Mouse (Mus musculus): Measurements from ENCODE around the gene Olfr1417. TPM values are rescaled to one million over a fixed set of nuclear protein-coding genes. Genes with fewer than 3 reads are reported as not detected.
A peak's percentile ranks its signal among the peaks of the same experiment; 100 is the strongest.

Olfr1417 gene
- polyA plus RNA-seq, 1 experiment from 2014 or later: not detected

GRCm38 (mm10) chr19:11854821-11855220 lies 15.8 kb upstream of the Olfr1417 start:
- DNase-seq (no peak), ATAC-seq (no peak)
- 79% methylated on average over 2 of the region's 2 CpGs for WGBS (ENCODE audit: insufficient replicate concordance)
- no peak for TF ChIP-seq CTCF (IDR thresholded peaks at IDR 0.05; ENCODE audit: low read depth)
- no peak for TF ChIP-seq EP300 (IDR thresholded peaks at IDR 0.05; ENCODE audit: low read depth)
- H3K9me3 ChIP-seq (ENCODE audit: low read length): no peaks in the 10 kb centered on the region
- H3K27me3 ChIP-seq (ENCODE audit: insufficient read depth, low read length): no peaks in the 10 kb centered on the region
- no peaks in the 10 kb centered on the region for H3K36me3 ChIP-seq (replicated peaks; ENCODE audit: insufficient read depth, low read length)
- H3K9ac ChIP-seq (replicated peaks): no peak overlapping the region
- no peak overlapping the region for H3K27ac ChIP-seq (ENCODE audit: low read depth)
- no peak overlapping the region for H3K4me2 ChIP-seq (ENCODE audit: low read depth, low read length)
- no peak overlapping the region for H3K4me3 ChIP-seq (ENCODE audit: low read depth, low read length)
- no peaks in the 10 kb centered on the region for H3K4me1 ChIP-seq (ENCODE audit: insufficient read depth)

- 46% methylated on average over 4 of the region's 4 CpGs for WGBS (ENCODE audit: insufficient replicate concordance)
Observed at GRCm38 (mm10) chr19:11852652-11853051, 13.6 kb upstream of the Olfr1417 start.

GRCm38 (mm10) chr19:11846333-11846732 lies 7.3 kb upstream of the Olfr1417 start:
- WGBS (ENCODE audit: insufficient replicate concordance): 66% methylated on average over 4 of the region's 4 CpGs
- no peak overlapping the region for H3K4me2 ChIP-seq (ENCODE audit: low read depth, low read length)
- no peaks in the 10 kb centered on the region for H3K9me3 ChIP-seq (ENCODE audit: low read length)
- no peak overlapping the region for H3K9ac ChIP-seq (replicated peaks)
- no peak overlapping the region for H3K4me3 ChIP-seq (ENCODE audit: low read depth, low read length)
- no peak overlapping the region for H3K27ac ChIP-seq (ENCODE audit: low read depth)
- no peaks in the 10 kb centered on the region for H3K36me3 ChIP-seq (replicated peaks; ENCODE audit: insufficient read depth, low read length)
- no peak for ATAC-seq
- H3K27me3 ChIP-seq (ENCODE audit: insufficient read depth, low read length): no peaks in the 10 kb centered on the region
- no peaks in the 10 kb centered on the region for H3K4me1 ChIP-seq (ENCODE audit: insufficient read depth)
- no peak for DNase-seq
- TF ChIP-seq CTCF (IDR thresholded peaks at IDR 0.05; ENCODE audit: low read depth) (no peak), EP300 (IDR thresholded peaks at IDR 0.05; ENCODE audit: low read depth) (no peak)

More at GRCm38 (mm10) chr19:11852652-11853051, 13.6 kb upstream of the Olfr1417 start:
- H3K36me3 ChIP-seq (replicated peaks; ENCODE audit: insufficient read depth, low read length): no peaks in the 10 kb centered on the region
- no peak for DNase-seq
- no peak for TF ChIP-seq EP300 (IDR thresholded peaks at IDR 0.05; ENCODE audit: low read depth)
- TF ChIP-seq CTCF (IDR thresholded peaks at IDR 0.05; ENCODE audit: low read depth): no peak
- H3K4me1 ChIP-seq (ENCODE audit: insufficient read depth): no peaks in the 10 kb centered on the region
- no peak overlapping the region for H3K4me2 ChIP-seq (ENCODE audit: low read depth, low read length)
- H3K27ac ChIP-seq (ENCODE audit: low read depth): no peak overlapping the region
- no peaks in the 10 kb centered on the region for H3K9me3 ChIP-seq (ENCODE audit: low read length)
- H3K4me3 ChIP-seq (ENCODE audit: low read depth, low read length): no peak overlapping the region
- no peak for ATAC-seq
- H3K9ac ChIP-seq (replicated peaks): no peak overlapping the region
- H3K27me3 ChIP-seq (ENCODE audit: insufficient read depth, low read length): no peaks in the 10 kb centered on the region

GRCm38 (mm10) chr19:11823346-11824065 lies 15.5 kb downstream of the Olfr1417 start:
- WGBS (ENCODE audit: insufficient replicate concordance): 64% methylated on average over 4 of the region's 4 CpGs
- no peak overlapping the region for H3K27ac ChIP-seq (ENCODE audit: low read depth)
- TF ChIP-seq EP300 (IDR thresholded peaks at IDR 0.05; ENCODE audit: low read depth): no peak
- DNase-seq: no peak
- peaks cover 17% of the 10 kb centered on the region for H3K27me3 ChIP-seq (ENCODE audit: insufficient read depth, low read length)
- no peak overlapping the region for H3K4me3 ChIP-seq (ENCODE audit: low read depth, low read length)
- no peak overlapping the region for H3K4me2 ChIP-seq (ENCODE audit: low read depth, low read length)
- no peak for ATAC-seq
- no peaks in the 10 kb centered on the region for H3K36me3 ChIP-seq (replicated peaks; ENCODE audit: insufficient read depth, low read length)
- H3K9me3 ChIP-seq (ENCODE audit: low read length): no peaks in the 10 kb centered on the region
- no peaks in the 10 kb centered on the region for H3K4me1 ChIP-seq (ENCODE audit: insufficient read depth)
- no peak overlapping the region for H3K9ac ChIP-seq (replicated peaks)

GRCm38 (mm10) chr19:11820211-11820610 lies 18.8 kb downstream of the Olfr1417 start:
- H3K27ac ChIP-seq (ENCODE audit: low read depth): no peak overlapping the region

GRCm38 (mm10) chr19:11819800-11820199 lies 19.2 kb downstream of the Olfr1417 start:
- no peak overlapping the region for H3K27ac ChIP-seq (ENCODE audit: low read depth)
- TF ChIP-seq EP300 (IDR thresholded peaks at IDR 0.05; ENCODE audit: low read depth) (no peak), CTCF (IDR thresholded peaks at IDR 0.05; ENCODE audit: low read depth) (peak; percentile 59)
- peaks cover 29% of the 10 kb centered on the region for H3K27me3 ChIP-seq (ENCODE audit: insufficient read depth, low read length)
- H3K9ac ChIP-seq (replicated peaks): no peak overlapping the region
- H3K4me3 ChIP-seq (ENCODE audit: low read depth, low read length): peak overlapping the region; percentile 67; the same call in 1 of the 2 replicates
- ATAC-seq (0 out of 2 replicates have a peak, but pooled peaks have one; percentile 37), DNase-seq (peak; percentile 71)
- H3K9me3 ChIP-seq (ENCODE audit: low read length): no peaks in the 10 kb centered on the region
- WGBS (ENCODE audit: insufficient replicate concordance): 3% methylated on average over 15 of the region's 15 CpGs
- H3K4me2 ChIP-seq (ENCODE audit: low read depth, low read length): peak overlapping the region; percentile 88
- no peaks in the 10 kb centered on the region for H3K4me1 ChIP-seq (ENCODE audit: insufficient read depth)
- no peaks in the 10 kb centered on the region for H3K36me3 ChIP-seq (replicated peaks; ENCODE audit: insufficient read depth, low read length)

More at GRCm38 (mm10) chr19:11820211-11820610, 18.8 kb downstream of the Olfr1417 start:
- Histone ChIP-seq H3K9ac (replicated peaks) (no peak overlapping the region), H3K4me2 (ENCODE audit: low read depth, low read length) (no peak overlapping the region), H3K4me1 (ENCODE audit: insufficient read depth) (no peaks in the 10 kb centered on the region), H3K27me3 (ENCODE audit: insufficient read depth, low read length) (peaks cover 29% of the 10 kb centered on the region), H3K36me3 (replicated peaks; ENCODE audit: insufficient read depth, low read length) (no peaks in the 10 kb centered on the region), H3K4me3 (ENCODE audit: low read depth, low read length) (0 out of 2 replicates have a peak overlapping the region, but pooled peaks have one; percentile 67), H3K9me3 (ENCODE audit: low read length) (no peaks in the 10 kb centered on the region)
- TF ChIP-seq EP300 (IDR thresholded peaks at IDR 0.05; ENCODE audit: low read depth): no peak
- TF ChIP-seq CTCF (IDR thresholded peaks at IDR 0.05; ENCODE audit: low read depth): no peak
- ATAC-seq (no peak), DNase-seq (no peak)
- 32% methylated on average over 6 of the region's 6 CpGs for WGBS (ENCODE audit: insufficient replicate concordance)
